Comparison of ENCODE assay signal across 34 mouse cellular contexts in the genomic region with DNA sequence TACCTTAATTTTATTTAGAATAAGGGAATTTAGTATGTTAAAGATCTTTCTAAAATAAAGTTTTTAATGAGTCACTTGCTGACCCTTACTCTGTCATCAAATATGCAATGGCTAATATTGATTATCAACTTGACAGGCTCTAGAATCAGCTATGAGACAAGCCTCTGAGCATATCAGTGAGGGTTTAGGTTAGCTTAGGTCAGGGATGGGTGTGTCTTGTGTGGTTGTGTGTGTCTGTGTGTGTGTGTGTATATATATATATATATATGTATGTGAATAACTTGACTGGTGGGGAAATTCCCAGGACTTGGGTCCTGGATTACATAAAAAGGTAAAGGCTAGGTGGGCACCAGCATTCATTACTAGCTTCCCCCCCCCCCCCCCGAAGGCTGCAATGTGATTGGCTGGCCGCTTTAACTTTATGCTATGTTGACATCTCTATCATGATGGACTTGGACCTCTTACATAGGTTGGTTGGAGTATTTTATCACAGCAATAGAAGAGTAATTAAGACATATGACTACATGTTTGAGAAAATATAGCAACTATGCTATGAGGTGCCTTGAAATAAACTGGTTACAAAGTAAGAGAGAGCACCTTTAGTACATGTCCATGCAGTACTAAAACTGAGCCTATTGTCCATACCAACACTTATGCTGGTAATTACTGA.
"Had no signal": no experiment of that assay in that cellular context is flagged by ENCODE, and none has a peak within 500 bp of the region (broad histone marks: within the 10 kb centered on the region; RNA-seq: fewer than 3 reads in every experiment).

No protein-coding gene starts in this region.

- H3K9me3 ChIP-seq: heart, embryonic 10.5 days; heart, embryonic 12.5 days; heart, embryonic 13.5 days; heart, embryonic 15.5 days; hindbrain, embryonic 10.5 days; hindbrain, embryonic 12.5 days; hindbrain, embryonic 13.5 days; hindbrain, embryonic 15.5 days; kidney, embryonic 15.5 days had no signal

- H3K4me2 ChIP-seq: heart, embryonic 11.5 days; heart, embryonic 12.5 days; heart, embryonic 13.5 days; heart, embryonic 15.5 days; hindbrain, embryonic 12.5 days; hindbrain, embryonic 13.5 days; hindbrain, embryonic 14.5 days; hindbrain, embryonic 15.5 days; kidney, embryonic 15.5 days had no signal

- DNase-seq: heart, adult 18-20 months; heart, adult 2 months; heart, postnatal 14 days; heart, postnatal 36 days; heart, postnatal 4 days; kidney, adult 11 months; kidney, adult 18-20 months; kidney, adult 2 months; kidney, adult 8-10 months; kidney, adult 9 months; kidney, postnatal 10 days; kidney, postnatal 14 days; kidney, postnatal 25 days; kidney, postnatal 36 days; kidney, postnatal 4 days; layer of hippocampus, adult 9-11 months; layer of hippocampus, postnatal 36 days had no signal

- H3K27me3 ChIP-seq: heart, embryonic 12.5 days; heart, embryonic 13.5 days; heart, embryonic 15.5 days; hindbrain, embryonic 12.5 days; hindbrain, embryonic 13.5 days; hindbrain, embryonic 15.5 days; kidney, embryonic 15.5 days had no signal

- H3K4me3 ChIP-seq: heart, adult 2 months; heart, embryonic 10.5 days; heart, embryonic 12.5 days; heart, embryonic 13.5 days; heart, embryonic 15.5 days; hindbrain, embryonic 10.5 days; hindbrain, embryonic 12.5 days; hindbrain, embryonic 13.5 days; hindbrain, embryonic 15.5 days; kidney, embryonic 15.5 days; layer of hippocampus, adult 2 months; left cerebral cortex, adult 2 months had no signal

- ATAC-seq: hindbrain, embryonic 16.5 days; hindbrain, postnatal 0 days; inflammation-experienced regulatory T-cells, adult 6 months had no signal

- H3K27ac ChIP-seq: heart, adult 2 months; heart, embryonic 10.5 days; heart, embryonic 13.5 days; heart, embryonic 15.5 days; hindbrain, embryonic 10.5 days; hindbrain, embryonic 12.5 days; hindbrain, embryonic 13.5 days; hindbrain, embryonic 14.5 days; hindbrain, embryonic 15.5 days; hindbrain, postnatal 0 days; kidney, embryonic 15.5 days; kidney, postnatal 0 days; layer of hippocampus, adult 2 months; left cerebral cortex, adult 2 months had no signal

- H3K9ac ChIP-seq: heart, embryonic 12.5 days; heart, embryonic 13.5 days; heart, embryonic 15.5 days; hindbrain, embryonic 12.5 days; hindbrain, embryonic 13.5 days; hindbrain, embryonic 14.5 days; hindbrain, embryonic 15.5 days; kidney, embryonic 15.5 days had no signal

- H3K4me1 ChIP-seq: heart, embryonic 10.5 days; heart, embryonic 12.5 days; heart, embryonic 13.5 days; heart, embryonic 15.5 days; hindbrain, embryonic 10.5 days; hindbrain, embryonic 12.5 days; hindbrain, embryonic 13.5 days; hindbrain, embryonic 15.5 days; kidney, embryonic 15.5 days had no signal
